Mouse (Mus musculus) midbrain, embryonic 10.5 days (tissue): Measurements from ENCODE around the gene Prkag2. TPM values are rescaled to one million over a fixed set of nuclear protein-coding genes. Genes with fewer than 3 reads are reported as not detected.

ENCODE experiments used
- DNase-seq: peaks from one replicate; pipeline ENCODE4 v3.0.0-alpha.2; 2017; ENCODE audit warnings: low spot score
- H3K27ac ChIP-seq: fragments of 300-500 bp; sonication (generic); replicated peaks from 2 replicates; pipeline ENCODE4 v1.5.1; 2016; ENCODE audit warnings: mild to moderate bottlenecking
- H3K27me3 ChIP-seq: fragments of 300-500 bp; sonication (generic); 2 replicates; pipeline ENCODE4 v1.6.1; 2016; ENCODE audit warnings: low read depth, mild to moderate bottlenecking; ENCODE audit not compliant: poor library complexity, severe bottlenecking
- H3K36me3 ChIP-seq: fragments of 300-500 bp; sonication (generic); 2 replicates; pipeline ENCODE4 v1.6.1; 2016; ENCODE audit warnings: mild to moderate bottlenecking, moderate library complexity
- H3K4me1 ChIP-seq: fragments of 300-500 bp; sonication (generic); 2 replicates; pipeline ENCODE4 v1.6.1; 2016
- H3K4me3 ChIP-seq: fragments of 300-500 bp; sonication (generic); 2 replicates; pipeline ENCODE4 v1.5.1; 2016; ENCODE audit warnings: mild to moderate bottlenecking, moderate library complexity
- H3K9me3 ChIP-seq: fragments of 300-500 bp; sonication (generic); replicated peaks from 2 replicates; pipeline ENCODE4 v1.6.1; 2016; ENCODE audit warnings: mild to moderate bottlenecking
- WGBS: fragments of 180-500 bp; shearing (Covaris S2); methylation state at CpG from one replicate; pipeline ENCODE4 v1.1.7; 2016; 5-methylcytosine and 5-hydroxymethylcytosine counted together
- polyA plus RNA-seq: library from polyadenylated mRNA; unstranded; fragments of >200 nt; fragmentation: Nextera tagmentation; extraction: Ambion mirVana; gene quantifications from 2 replicates; pipeline ENCODE4 v1.2.1, GENCODE M21; 2016

The Prkag2 gene
- polyA plus RNA-seq, 1 experiment from 2014 or later = 48.7 TPM

- H3K27ac ChIP-seq = no peak overlapping the region
These were observed 131.7 kb downstream of the Prkag2 start for GRCm38 (mm10) chr5:24968792-24969191.

DNA sequence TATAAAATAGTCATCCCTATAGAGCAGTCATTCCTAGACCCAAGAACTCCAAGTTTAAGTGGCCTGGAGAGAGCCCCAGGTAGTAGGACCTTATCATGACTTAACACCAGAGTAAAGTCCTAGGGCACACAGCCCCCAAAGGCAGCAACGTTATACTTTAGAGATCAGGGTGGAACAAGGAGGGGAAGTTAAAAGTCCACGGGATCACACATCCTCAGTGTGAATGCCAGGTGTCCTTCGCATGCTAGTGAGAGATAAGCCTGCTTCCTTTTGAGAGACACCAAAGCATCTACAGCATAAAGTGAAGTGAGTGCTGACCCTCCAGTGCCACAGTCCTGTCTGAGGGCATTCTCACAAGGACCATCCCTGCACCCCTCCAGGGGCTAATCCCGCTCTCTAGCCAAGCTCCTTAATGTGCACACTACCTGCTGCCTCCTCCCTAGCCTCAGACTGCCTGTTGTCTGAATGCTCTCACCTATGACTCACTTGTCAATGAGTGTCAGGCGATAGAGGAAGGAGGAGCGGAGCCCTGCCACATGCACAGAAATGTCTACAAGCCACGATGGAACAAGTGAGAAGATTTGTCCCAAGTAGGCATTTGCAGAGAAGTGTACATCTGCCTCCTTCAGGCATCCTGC lies 132.4 kb downstream of the Prkag2 start:
- Histone ChIP-seq H3K9me3 (no peaks in the 10 kb centered on the region), H3K4me3 (no peak overlapping the region), H3K4me1 (peaks cover 12% of the 10 kb centered on the region; the same call in 1 of the 2 replicates), H3K27ac (no peak overlapping the region), H3K27me3 (no peaks in the 10 kb centered on the region), H3K36me3 (no peaks in the 10 kb centered on the region)
- 68% methylated on average over 7 of the region's 7 CpGs for WGBS
- no peak for DNase-seq

More at GRCm38 (mm10) chr5:24968792-24969191, 131.7 kb downstream of the Prkag2 start:
- DNase-seq = no peak
- Histone ChIP-seq H3K4me1 (peaks cover 14% of the 10 kb centered on the region), H3K9me3 (no peaks in the 10 kb centered on the region), H3K36me3 (no peaks in the 10 kb centered on the region), H3K27me3 (no peaks in the 10 kb centered on the region), H3K4me3 (no peak overlapping the region)
- WGBS = 30% methylated on average over 8 of the region's 8 CpGs

GRCm38 (mm10) chr5:24963776-24964175 lies 136.7 kb downstream of the Prkag2 start:
- Histone ChIP-seq H3K36me3 (no peaks in the 10 kb centered on the region), H3K9me3 (no peaks in the 10 kb centered on the region), H3K27me3 (no peaks in the 10 kb centered on the region), H3K4me1 (peaks cover 4% of the 10 kb centered on the region; the same call in 1 of the 2 replicates), H3K27ac (no peak overlapping the region), H3K4me3 (no peak overlapping the region)
- WGBS = 86% methylated on average over 4 of the region's 4 CpGs
- DNase-seq = no peak

GRCm38 (mm10) chr5:24960791-24961190 lies 139.7 kb downstream of the Prkag2 start:
- Histone ChIP-seq H3K4me3 (no peak overlapping the region), H3K27ac (no peak overlapping the region), H3K9me3 (no peaks in the 10 kb centered on the region), H3K36me3 (no peaks in the 10 kb centered on the region), H3K4me1 (no peaks in the 10 kb centered on the region), H3K27me3 (no peaks in the 10 kb centered on the region)
- WGBS = 96% methylated on average over 5 of the region's 5 CpGs
- no peak for DNase-seq

DNA sequence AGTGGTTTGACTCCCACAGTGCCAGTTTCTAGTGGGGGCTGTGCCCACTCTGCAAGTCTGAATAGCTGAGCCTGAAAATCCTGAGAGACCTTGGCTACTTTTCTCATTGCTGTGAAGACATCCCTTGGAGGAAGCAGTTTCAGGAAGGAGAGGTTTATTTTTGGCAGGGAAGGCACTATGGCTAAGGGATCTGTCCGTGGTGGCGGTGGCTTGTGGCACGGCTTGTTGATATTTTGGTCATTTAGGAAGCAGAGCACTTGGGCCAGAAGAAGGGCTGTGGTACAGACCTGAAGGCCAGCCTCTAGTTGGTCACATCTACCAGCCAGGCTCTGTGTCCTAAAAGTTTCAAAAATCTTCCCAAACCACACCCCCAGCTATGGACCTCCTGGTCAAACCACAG lies 140.7 kb downstream of the Prkag2 start:
- Histone ChIP-seq H3K9me3 (no peaks in the 10 kb centered on the region), H3K36me3 (no peaks in the 10 kb centered on the region), H3K4me1 (no peaks in the 10 kb centered on the region), H3K27me3 (no peaks in the 10 kb centered on the region), H3K4me3 (no peak overlapping the region), H3K27ac (no peak overlapping the region)
- WGBS = 84% methylated on average over 3 of the region's 3 CpGs
- DNase-seq = no peak

GRCm38 (mm10) chr5:24958596-24958995 lies 141.8 kb downstream of the Prkag2 start:
- WGBS = 90% methylated on average over 5 of the region's 5 CpGs
- no peaks in the 10 kb centered on the region for H3K9me3 ChIP-seq
- H3K4me1 ChIP-seq = no peaks in the 10 kb centered on the region
- DNase-seq = no peak
- H3K27me3 ChIP-seq = no peaks in the 10 kb centered on the region
- H3K27ac ChIP-seq = no peak overlapping the region
- no peak overlapping the region for H3K4me3 ChIP-seq
- H3K36me3 ChIP-seq = no peaks in the 10 kb centered on the region

DNA sequence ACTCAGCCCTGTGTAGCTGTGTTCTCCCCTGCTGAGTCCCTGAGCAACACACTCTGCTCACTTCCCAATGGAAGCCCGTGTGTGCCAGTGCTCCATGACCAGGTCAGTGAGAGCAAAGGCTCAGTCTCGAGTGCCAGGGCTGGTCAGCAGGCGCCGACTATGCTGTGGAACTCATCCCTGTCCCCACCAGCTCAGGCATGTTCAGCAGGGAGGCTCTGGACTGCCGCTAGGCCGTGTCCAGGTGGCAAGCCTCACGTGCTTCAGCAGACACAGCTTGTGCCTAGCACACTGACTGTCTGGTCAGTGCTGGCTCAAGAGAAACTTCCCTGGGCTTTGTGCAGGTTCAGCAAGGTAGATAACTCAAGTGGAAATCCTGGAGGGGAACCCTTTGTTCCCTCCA lies 143.6 kb downstream of the Prkag2 start:
- WGBS = 93% methylated on average over 7 of the region's 7 CpGs
- no peak overlapping the region for H3K4me3 ChIP-seq
- no peaks in the 10 kb centered on the region for H3K9me3 ChIP-seq
- no peak for DNase-seq
- H3K36me3 ChIP-seq = no peaks in the 10 kb centered on the region
- no peaks in the 10 kb centered on the region for H3K27me3 ChIP-seq
- no peak overlapping the region for H3K27ac ChIP-seq
- peaks cover 9% of the 10 kb centered on the region; the same call in 1 of the 2 replicates for H3K4me1 ChIP-seq

- Histone ChIP-seq H3K27ac (no peak overlapping the region), H3K4me3 (no peak overlapping the region), H3K36me3 (no peaks in the 10 kb centered on the region), H3K4me1 (peaks cover 12% of the 10 kb centered on the region; the same call in 1 of the 2 replicates), H3K9me3 (no peaks in the 10 kb centered on the region), H3K27me3 (no peaks in the 10 kb centered on the region)
- DNase-seq = no peak
- 78% methylated on average over 16 of the region's 16 CpGs for WGBS
These were observed 147.3 kb downstream of the Prkag2 start for GRCm38 (mm10) chr5:24952842-24953741.

DNA sequence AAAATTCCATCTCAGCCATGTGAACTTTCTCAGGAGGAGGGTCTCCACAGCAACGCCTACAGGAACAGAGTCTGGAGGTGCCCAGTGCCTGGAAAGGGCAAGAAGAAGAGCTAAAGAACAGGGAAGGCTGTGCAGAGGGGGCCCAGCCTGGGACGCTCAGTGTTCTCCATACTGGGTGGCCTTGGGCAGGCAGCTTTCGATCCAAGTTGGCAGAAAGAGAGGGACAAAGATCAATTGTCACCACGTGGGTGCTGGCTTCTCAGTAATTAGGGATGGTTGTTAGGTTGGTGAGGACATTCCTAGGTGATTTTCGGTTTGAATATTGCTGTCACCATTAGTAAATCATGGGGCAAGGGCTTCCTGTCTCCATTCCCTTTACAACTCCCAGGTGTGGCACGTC lies 148.2 kb downstream of the Prkag2 start:
- no peak overlapping the region for H3K4me3 ChIP-seq
- no peaks in the 10 kb centered on the region for H3K36me3 ChIP-seq
- no peaks in the 10 kb centered on the region for H3K9me3 ChIP-seq
- WGBS = 81% methylated on average over 6 of the region's 6 CpGs
- peaks cover 12% of the 10 kb centered on the region; the same call in 1 of the 2 replicates for H3K4me1 ChIP-seq
- H3K27ac ChIP-seq = no peak overlapping the region
- H3K27me3 ChIP-seq = no peaks in the 10 kb centered on the region
- DNase-seq = no peak

DNA sequence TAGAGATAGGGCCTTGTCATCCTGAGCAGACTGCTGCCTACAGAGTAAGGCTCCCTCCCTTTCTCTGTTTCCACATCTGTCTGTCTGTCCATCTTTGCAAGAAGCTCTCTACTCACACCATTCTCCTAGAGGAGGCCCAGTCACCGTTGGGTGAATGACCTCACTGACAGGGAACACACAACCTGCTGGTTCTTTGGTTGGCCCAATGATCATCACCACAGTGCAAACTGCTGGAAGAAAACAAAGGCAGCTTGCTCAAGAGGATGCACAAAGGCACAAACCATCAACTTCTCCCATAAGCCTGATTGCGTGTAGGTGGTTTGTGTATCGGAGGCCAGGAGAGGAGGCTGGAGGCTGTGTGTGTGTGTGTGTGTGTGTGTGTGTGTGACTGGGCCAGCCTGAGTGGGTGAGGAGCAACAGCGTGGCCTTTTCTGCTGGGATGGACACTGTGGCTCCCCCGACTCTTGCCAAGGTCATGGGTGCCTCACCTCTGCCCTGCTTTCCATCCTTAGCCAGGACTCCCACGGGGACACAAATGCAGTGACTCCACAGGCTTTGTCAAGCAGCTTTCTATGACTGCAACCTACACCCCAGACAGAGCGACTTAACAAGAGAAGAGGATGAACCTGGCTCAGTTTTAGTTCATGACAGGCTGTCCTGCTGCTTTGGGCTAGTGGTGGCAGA lies 149.4 kb downstream of the Prkag2 start:
- Histone ChIP-seq H3K4me1 (peaks cover 12% of the 10 kb centered on the region; the same call in 1 of the 2 replicates), H3K9me3 (no peaks in the 10 kb centered on the region), H3K4me3 (no peak overlapping the region), H3K27ac (no peak overlapping the region), H3K36me3 (no peaks in the 10 kb centered on the region), H3K27me3 (no peaks in the 10 kb centered on the region)
- WGBS = 79% methylated on average over 7 of the region's 7 CpGs
- no peak for DNase-seq

DNA sequence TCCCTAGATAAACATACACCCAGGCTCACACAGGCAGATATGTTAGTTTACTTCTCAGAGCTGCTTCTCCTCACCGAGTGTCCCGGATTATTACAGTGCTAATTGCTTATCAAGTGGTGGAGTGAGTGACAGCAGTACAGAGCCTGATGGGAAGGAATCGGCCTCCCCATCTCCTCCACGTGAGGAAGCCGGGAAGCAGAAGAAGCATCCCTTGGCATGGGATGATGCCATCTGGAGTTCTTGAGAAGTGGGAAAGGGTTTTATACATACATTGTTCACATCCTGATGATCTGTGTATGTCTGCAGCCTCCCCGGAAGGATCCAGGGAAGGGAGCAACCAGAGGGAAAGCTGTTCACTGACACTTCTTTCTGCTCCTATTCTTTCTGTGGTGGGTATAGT lies 150.4 kb downstream of the Prkag2 start:
- no peak for DNase-seq
- WGBS = 90% methylated on average over 6 of the region's 6 CpGs

DNA sequence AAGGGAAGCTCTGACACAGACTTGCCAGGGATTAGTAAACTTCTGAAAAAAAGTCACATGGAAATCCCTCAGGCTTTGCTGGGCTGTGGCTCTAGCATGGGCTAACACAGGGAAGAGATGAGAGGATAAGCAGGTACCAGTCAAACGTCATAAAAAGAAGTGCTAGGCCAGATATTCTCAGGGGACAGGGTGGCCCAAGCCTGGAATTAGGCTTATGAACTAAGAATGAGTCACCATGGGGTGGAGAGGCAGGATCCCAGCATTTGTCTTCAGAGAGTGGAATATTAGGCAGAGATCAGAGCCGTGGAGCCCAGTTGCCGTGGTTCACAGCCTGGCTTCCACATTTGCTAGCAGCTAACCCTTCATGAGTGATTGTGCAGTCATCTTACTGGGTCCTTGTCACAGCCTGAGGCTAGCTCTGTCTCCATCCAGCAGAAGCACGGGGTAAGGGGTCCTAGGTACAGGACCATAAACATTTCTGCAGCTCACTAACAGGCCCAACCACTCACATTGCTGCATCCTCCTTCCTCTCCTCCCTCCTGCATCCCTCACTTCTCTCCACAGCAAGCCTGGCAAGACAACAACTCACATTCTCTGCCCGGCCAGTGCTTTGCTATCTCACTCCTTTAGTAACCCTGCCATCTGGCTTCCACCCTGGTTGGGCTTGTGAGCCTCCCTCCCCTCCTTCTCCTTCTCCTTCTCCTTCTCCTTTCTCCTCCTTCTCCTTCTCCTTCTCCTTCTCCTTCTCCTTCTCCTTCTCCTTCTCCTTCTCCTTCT lies 162.2 kb downstream of the Prkag2 start:
- Histone ChIP-seq H3K4me3 (no peak overlapping the region), H3K27me3 (no peaks in the 10 kb centered on the region), H3K27ac (no peak overlapping the region), H3K9me3 (0 out of 2 replicates have a peak, but pooled peaks cover 3% of the 10 kb centered on the region), H3K36me3 (no peaks in the 10 kb centered on the region), H3K4me1 (no peaks in the 10 kb centered on the region)
- WGBS = 75% methylated on average over 5 of the region's 5 CpGs
- no peak for DNase-seq

More for the DNA sequence above, 150.4 kb downstream of the Prkag2 start:
- Histone ChIP-seq H3K27me3 (no peaks in the 10 kb centered on the region), H3K36me3 (no peaks in the 10 kb centered on the region), H3K4me3 (no peak overlapping the region), H3K9me3 (no peaks in the 10 kb centered on the region), H3K27ac (no peak overlapping the region), H3K4me1 (peaks cover 12% of the 10 kb centered on the region; the same call in 1 of the 2 replicates)
